8 mouse cellular contexts compared by ENCODE assay signal in genomic region chr2:145957450-145957849, GRCm38 (mm10). TPM values are rescaled to one million over a fixed set of nuclear protein-coding genes. Genes with fewer than 3 reads are reported as not detected.
DNase-seq lines count a peak whose midpoint lies in the region; ATAC-seq and TF ChIP-seq lines count a peak whose summit lies in the region.

No protein-coding gene starts in this region.

- H3K4me1 ChIP-seq in embryonic facial prominence, embryonic 11.5 days (ENCODE audit: control insufficient read depth, insufficient read depth, low read length), result no peaks in the 10 kb centered on the region
- peaks cover 4% of the 10 kb centered on the region; the same call in 1 of the 2 replicates for H3K4me1 ChIP-seq in embryonic facial prominence, embryonic 10.5 days
- no peaks in the 10 kb centered on the region for H3K4me1 ChIP-seq in liver, adult 2 months (ENCODE audit: control insufficient read depth, insufficient read depth, low read length)
- H3K4me1 ChIP-seq in midbrain, embryonic 14.5 days (ENCODE audit: control insufficient read depth, insufficient read depth, low read length), result no peaks in the 10 kb centered on the region

- WGBS in embryonic facial prominence, embryonic 11.5 days, result 11% methylated on average over 4 of the region's 4 CpGs
- 15% methylated on average over 4 of the region's 4 CpGs for WGBS in embryonic facial prominence, embryonic 10.5 days
- 12% methylated on average over 4 of the region's 4 CpGs for WGBS in liver, adult 2 months
- WGBS in midbrain, embryonic 14.5 days, result 15% methylated on average over 4 of the region's 4 CpGs

- no peak overlapping the region for H3K4me2 ChIP-seq in embryonic facial prominence, embryonic 11.5 days (ENCODE audit: low read depth, low read length)
- no peak overlapping the region for H3K4me2 ChIP-seq in midbrain, embryonic 14.5 days (ENCODE audit: low read length)

- H3K9ac ChIP-seq in embryonic facial prominence, embryonic 11.5 days (replicated peaks; ENCODE audit: low read length), result no peak overlapping the region
- H3K9ac ChIP-seq in liver, adult 2 months (ENCODE audit: low read depth, low read length), result no peak overlapping the region
- H3K9ac ChIP-seq in midbrain, embryonic 14.5 days (replicated peaks; ENCODE audit: low read length), result no peak overlapping the region

- ATAC-seq in embryonic facial prominence, embryonic 11.5 days (replicated peaks; ENCODE audit: insufficient number of reproducible peaks, low FRiP score, low TSS enrichment, low read depth), result no peak
- ATAC-seq in midbrain, embryonic 14.5 days (ENCODE audit: low FRiP score, low TSS enrichment), result no peak

- peak; percentile 81 for DNase-seq in embryonic facial prominence, embryonic 11.5 days (ENCODE audit: low spot score)
- no peak for DNase-seq in embryonic facial prominence, embryonic 10.5 days (ENCODE audit: low spot score)
- peak; percentile 24 for DNase-seq in liver, adult 2 months (ENCODE audit: extremely low read depth, low read depth, low spot score)
- DNase-seq in liver, result no peak
- DNase-seq in embryo, embryonic 11 days, result peak; percentile 78
- peak; percentile 87 for DNase-seq in midbrain, embryonic 14.5 days
- no peak for DNase-seq in thymus, postnatal 36 days
- no peak for DNase-seq in urinary bladder, postnatal 25 days (ENCODE audit: low spot score)

- H3K27me3 ChIP-seq in embryonic facial prominence, embryonic 11.5 days (ENCODE audit: control insufficient read depth, insufficient read depth, low read length), result no peaks in the 10 kb centered on the region
- H3K27me3 ChIP-seq in embryonic facial prominence, embryonic 10.5 days (replicated peaks; ENCODE audit: low read depth, poor library complexity, severe bottlenecking), result peaks cover 8% of the 10 kb centered on the region; the same call in 1 of the 2 replicates
- no peaks in the 10 kb centered on the region; the same call in 1 of the 2 replicates for H3K27me3 ChIP-seq in liver, adult 2 months (ENCODE audit: control insufficient read depth, insufficient read depth, low read length)
- H3K27me3 ChIP-seq in midbrain, embryonic 14.5 days (ENCODE audit: control insufficient read depth, insufficient read depth, low read length), result no peaks in the 10 kb centered on the region

- no peaks in the 10 kb centered on the region for H3K79me2 ChIP-seq in liver, adult 2 months (ENCODE audit: control insufficient read depth, insufficient read depth, low read length)

- no peaks in the 10 kb centered on the region for H3K9me3 ChIP-seq in embryonic facial prominence, embryonic 11.5 days (replicated peaks; ENCODE audit: control insufficient read depth, low read length)
- no peaks in the 10 kb centered on the region for H3K9me3 ChIP-seq in embryonic facial prominence, embryonic 10.5 days
- 0 out of 2 replicates have a peak, but pooled peaks cover 3% of the 10 kb centered on the region for H3K9me3 ChIP-seq in midbrain, embryonic 14.5 days (ENCODE audit: control insufficient read depth, low read length)

- H3K36me3 ChIP-seq in embryonic facial prominence, embryonic 11.5 days (replicated peaks; ENCODE audit: control insufficient read depth, insufficient read depth, low read depth, low read length), result no peaks in the 10 kb centered on the region
- H3K36me3 ChIP-seq in embryonic facial prominence, embryonic 10.5 days (replicated peaks), result no peaks in the 10 kb centered on the region
- no peaks in the 10 kb centered on the region for H3K36me3 ChIP-seq in liver, adult 2 months (ENCODE audit: control insufficient read depth, insufficient read depth, low read length)
- H3K36me3 ChIP-seq in midbrain, embryonic 14.5 days (ENCODE audit: control insufficient read depth, insufficient read depth, low read length), result no peaks in the 10 kb centered on the region

- peak; percentile 16; the same call in 1 of the 2 replicates for TF ChIP-seq CTCF in liver, adult 2 months (IDR thresholded peaks at IDR 0.05; ENCODE audit: low read depth, low read length)

- H3K4me3 ChIP-seq in embryonic facial prominence, embryonic 11.5 days (ENCODE audit: low read depth, low read length), result no peak overlapping the region
- H3K4me3 ChIP-seq in embryonic facial prominence, embryonic 10.5 days, result no peak overlapping the region
- H3K4me3 ChIP-seq in liver, adult 2 months (ENCODE audit: insufficient read depth, low read depth, low read length), result no peak overlapping the region
- H3K4me3 ChIP-seq in midbrain, embryonic 14.5 days (replicated peaks; ENCODE audit: low read depth, low read length), result no peak overlapping the region

- H3K27ac ChIP-seq in embryonic facial prominence, embryonic 11.5 days (replicated peaks; ENCODE audit: low read depth, low read length), result no peak overlapping the region
- H3K27ac ChIP-seq in embryonic facial prominence, embryonic 10.5 days (replicated peaks), result no peak overlapping the region
- H3K27ac ChIP-seq in liver, adult 2 months (replicated peaks; ENCODE audit: insufficient read depth, low read depth, low read length), result no peak overlapping the region
- H3K27ac ChIP-seq in midbrain, embryonic 14.5 days (replicated peaks; ENCODE audit: low read depth, low read length), result no peak overlapping the region

- no peak for TF ChIP-seq POLR2A in liver, adult 2 months (IDR thresholded peaks at IDR 0.05; ENCODE audit: extremely low read depth, insufficient read depth, low read length)

RNA-seq across cellular contexts. Expression of gene Crnkl1, which starts 22.6 kb away (rescaled TPM):
- 49.2 and 50.6 TPM in 2 replicates for polyA plus RNA-seq in embryonic facial prominence, embryonic 11.5 days (2014; fragmentation: Nextera tagmentation; extraction: Ambion mirVana)
- 37.7 and 38.9 TPM in 2 replicates for polyA plus RNA-seq in embryonic facial prominence, embryonic 10.5 days (2016; fragmentation: Nextera tagmentation; extraction: Ambion mirVana)
- total RNA-seq in liver, adult 2 months (2014; rRNA removed), result 8.1 and 8.3 TPM in 2 replicates
- 4.8 and 5.9 TPM in 2 replicates for polyA plus RNA-seq in liver, adult 2 months (2012; rRNA removed)
- polyA plus RNA-seq in midbrain, embryonic 14.5 days (2014; fragmentation: Nextera tagmentation; extraction: Ambion mirVana), result 27.7 and 33.5 TPM in 2 replicates

RNA-seq across cellular contexts. Expression of gene Cfap61, which starts 22.9 kb away (rescaled TPM):
- 0.38 and 1.3 TPM in 2 replicates for polyA plus RNA-seq in embryonic facial prominence, embryonic 11.5 days (2014; fragmentation: Nextera tagmentation; extraction: Ambion mirVana)
- 0.93 and 0.98 TPM in 2 replicates for polyA plus RNA-seq in embryonic facial prominence, embryonic 10.5 days (2016; fragmentation: Nextera tagmentation; extraction: Ambion mirVana)
- total RNA-seq in liver, adult 2 months (2014; rRNA removed), result 0.13 TPM in 1 of 2 replicates, not detected in the other
- not detected in 2 replicates for polyA plus RNA-seq in liver, adult 2 months (2012; rRNA removed)
- polyA plus RNA-seq in midbrain, embryonic 14.5 days (2014; fragmentation: Nextera tagmentation; extraction: Ambion mirVana), result 1.1 and 1.7 TPM in 2 replicates

RNA-seq across cellular contexts. Expression of gene Naa20, which starts 55.6 kb away (rescaled TPM):
- 178 and 190 TPM in 2 replicates for polyA plus RNA-seq in embryonic facial prominence, embryonic 11.5 days (2014; fragmentation: Nextera tagmentation; extraction: Ambion mirVana)
- polyA plus RNA-seq in embryonic facial prominence, embryonic 10.5 days (2016; fragmentation: Nextera tagmentation; extraction: Ambion mirVana), result 160 and 162 TPM in 2 replicates
- 25.8 and 29.2 TPM in 2 replicates for total RNA-seq in liver, adult 2 months (2014; rRNA removed)
- polyA plus RNA-seq in liver, adult 2 months (2012; rRNA removed), result 14.4 and 14.6 TPM in 2 replicates
- 128 and 134 TPM in 2 replicates for polyA plus RNA-seq in midbrain, embryonic 14.5 days (2014; fragmentation: Nextera tagmentation; extraction: Ambion mirVana)

Comparison
In these comparisons a context has a peak if more than half of its experiments do, and no peak if none do; other contexts are left out.
1. DNase-seq: peak in embryonic facial prominence, embryonic 11.5 days (single experiment), liver, adult 2 months (single experiment), embryo, embryonic 11 days (single experiment) and midbrain, embryonic 14.5 days (single experiment); none in embryonic facial prominence, embryonic 10.5 days (single experiment), liver (single experiment), thymus, postnatal 36 days (0 of 2) and urinary bladder, postnatal 25 days (single experiment).